Mouse (Mus musculus) liver, embryonic 14.5 days (tissue): ENCODE results near the gene Fads6.

Source experiments
- CTCF ChIP-seq: IDR thresholded peaks from 2 replicates; pipeline ENCODE4 v1.5.1; 2016; ENCODE audit warnings: antibody characterized with exemption, low read depth, control low read depth
- EP300 ChIP-seq: IDR thresholded peaks from 2 replicates; pipeline ENCODE4 v1.6.1; 2016; ENCODE audit warnings: antibody characterized with exemption, low read depth

DNA sequence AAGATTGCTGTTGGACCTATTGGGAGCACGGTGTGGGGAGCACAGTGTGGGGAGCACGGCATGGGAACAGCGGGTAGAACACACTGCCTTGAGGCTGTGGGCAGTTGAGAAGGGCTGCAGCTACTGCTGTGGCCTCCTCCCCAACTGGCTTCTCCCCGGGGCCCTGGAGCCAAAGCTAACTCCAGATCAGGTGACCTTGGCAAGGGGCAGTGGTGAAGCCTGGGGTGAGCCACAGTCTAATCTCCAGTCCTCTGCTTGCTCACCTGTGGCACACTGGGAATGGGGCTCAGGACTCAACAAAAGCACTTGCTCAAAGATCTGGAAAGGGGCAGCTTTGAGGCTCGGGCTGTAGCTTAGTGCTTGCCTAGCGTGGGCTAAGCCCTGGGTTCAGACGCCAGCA lies 19.7 kb upstream of the Fads6 start:
- TF ChIP-seq CTCF (no peak), EP300 (no peak)
